Mouse (Mus musculus): ENCODE measurements around the gene Reps2. TPM values are rescaled to one million over a fixed set of nuclear protein-coding genes. Genes with fewer than 3 reads are reported as not detected.

Gene Reps2
- polyA plus RNA-seq, 1 experiment from 2014 or later = 0.40 TPM

DNA sequence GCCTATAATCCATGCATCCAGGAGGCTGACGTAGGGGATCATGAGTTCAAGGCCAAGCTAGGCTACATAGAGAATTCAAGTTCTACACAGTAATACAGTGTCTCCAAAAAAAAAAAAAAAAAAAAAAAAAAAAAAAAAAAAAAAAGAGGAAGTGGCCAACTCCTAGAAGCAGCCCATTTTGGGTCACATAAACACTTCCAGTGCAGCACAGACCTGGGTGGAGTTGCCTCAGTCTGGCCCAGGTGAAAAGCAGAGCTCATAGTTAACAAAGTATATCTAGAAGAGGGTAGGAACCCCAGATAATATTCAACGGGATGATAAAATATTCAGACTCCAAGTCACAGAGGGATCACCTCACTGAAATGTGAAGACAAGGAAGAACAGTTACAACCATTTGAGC is 112.4 kb downstream of the Reps2 start:
- Histone ChIP-seq H3K27me3 (no peaks in the 10 kb centered on the region), H3K9ac (no peak overlapping the region), H3K36me3 (no peaks in the 10 kb centered on the region), H3K27ac (no peak overlapping the region), H3K9me3 (replicated peaks) (no peaks in the 10 kb centered on the region), H3K4me2 (no peak overlapping the region), H3K4me3 (no peak overlapping the region), H3K4me1 (replicated peaks) (no peaks in the 10 kb centered on the region)
- 79% methylated on average over 2 of the region's 2 CpGs for WGBS
- ATAC-seq (replicated peaks; ENCODE audit: insufficient number of reproducible peaks, insufficient read depth, low FRiP score, low read depth) = no peak

DNA sequence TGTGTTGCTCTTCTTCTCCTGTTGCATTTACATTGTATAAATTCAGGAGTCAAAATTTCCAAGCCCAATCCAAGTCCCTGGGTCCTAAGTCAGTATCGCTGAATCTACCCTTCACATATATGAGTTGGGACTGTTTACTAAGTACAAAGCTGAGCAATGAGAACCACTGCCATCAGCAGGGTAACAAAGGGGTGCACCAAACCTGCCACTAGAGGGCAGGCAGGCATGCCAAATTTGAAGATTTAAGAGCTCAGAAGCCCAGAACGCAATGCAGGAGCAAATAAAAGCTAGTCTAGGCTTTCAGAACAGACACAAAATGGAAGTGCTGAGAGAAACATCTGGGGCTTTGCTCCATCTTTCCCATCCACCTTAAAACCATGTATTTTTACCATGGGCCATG is 116.2 kb downstream of the Reps2 start:
- no peaks in the 10 kb centered on the region for H3K4me1 ChIP-seq (replicated peaks)
- 33% methylated on average over 2 of the region's 2 CpGs for WGBS
- no peak for ATAC-seq (replicated peaks; ENCODE audit: insufficient number of reproducible peaks, insufficient read depth, low FRiP score, low read depth)

DNA sequence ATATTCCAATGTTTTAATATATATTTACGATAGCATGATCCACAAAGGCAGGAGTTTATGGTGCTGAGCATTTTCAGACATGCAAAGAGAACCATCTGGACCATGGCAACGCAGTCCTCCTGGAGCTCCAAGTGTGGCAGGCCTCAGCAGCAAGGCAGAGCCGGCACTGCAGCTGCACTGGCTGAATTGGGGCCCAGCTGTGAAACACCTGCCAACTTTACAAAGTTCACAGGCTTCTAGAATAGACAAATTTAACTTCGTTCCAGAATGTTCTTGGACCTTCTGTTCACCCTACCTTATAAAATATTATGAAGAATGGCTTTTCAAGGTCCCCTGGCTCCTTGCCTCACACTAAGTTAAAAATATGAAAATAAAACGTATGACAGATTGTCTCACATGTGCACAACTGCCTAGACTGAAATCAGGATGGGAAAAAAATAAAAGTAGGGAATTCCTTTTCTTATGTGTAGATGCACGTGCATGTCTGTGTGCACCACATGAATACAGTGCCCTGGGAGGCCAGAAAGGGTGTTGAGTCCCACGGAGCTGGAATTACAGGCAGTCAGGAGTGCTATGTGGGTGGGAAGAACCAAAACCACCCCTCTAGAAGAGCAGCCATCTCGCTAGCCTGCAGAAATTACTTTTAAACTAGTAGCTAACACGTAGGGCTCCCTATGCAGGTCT is 121.5 kb downstream of the Reps2 start:
- WGBS = 57% methylated on average over 9 of the region's 9 CpGs
- Histone ChIP-seq H3K4me2 (no peak overlapping the region), H3K27ac (no peak overlapping the region), H3K9me3 (replicated peaks) (no peaks in the 10 kb centered on the region), H3K4me1 (replicated peaks) (no peaks in the 10 kb centered on the region), H3K9ac (no peak overlapping the region), H3K36me3 (no peaks in the 10 kb centered on the region), H3K4me3 (no peak overlapping the region), H3K27me3 (no peaks in the 10 kb centered on the region)
- ATAC-seq (replicated peaks; ENCODE audit: insufficient number of reproducible peaks, insufficient read depth, low FRiP score, low read depth) = no peak

More for the DNA sequence above, 116.2 kb downstream of the Reps2 start:
- Histone ChIP-seq H3K9ac (no peak overlapping the region), H3K27ac (no peak overlapping the region), H3K36me3 (no peaks in the 10 kb centered on the region), H3K4me2 (no peak overlapping the region), H3K9me3 (replicated peaks) (no peaks in the 10 kb centered on the region), H3K27me3 (no peaks in the 10 kb centered on the region), H3K4me3 (no peak overlapping the region)

DNA sequence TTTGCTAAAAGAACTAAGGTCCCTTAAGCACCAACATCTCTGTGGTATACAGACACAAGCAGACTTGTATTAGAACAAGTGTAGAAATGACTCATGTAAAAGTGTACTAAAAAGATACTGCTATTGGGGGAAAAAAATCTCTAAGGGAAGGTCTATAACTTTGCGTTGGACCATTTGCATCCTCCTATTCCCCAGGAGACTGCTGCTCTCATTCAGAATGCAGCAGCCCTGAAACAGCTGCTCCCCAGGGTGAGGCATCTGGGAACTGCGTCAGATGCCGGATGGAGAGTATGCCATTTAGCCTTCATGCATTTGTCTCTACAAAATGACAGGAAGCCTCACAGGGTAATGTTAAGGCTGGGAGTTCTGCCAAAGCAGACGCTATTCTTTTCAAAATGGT is 122.3 kb downstream of the Reps2 start:
- no peak overlapping the region for H3K27ac ChIP-seq
- no peaks in the 10 kb centered on the region for H3K27me3 ChIP-seq
- no peak overlapping the region for H3K4me2 ChIP-seq
- H3K4me1 ChIP-seq (replicated peaks) = no peaks in the 10 kb centered on the region
- H3K4me3 ChIP-seq = no peak overlapping the region
- H3K9ac ChIP-seq = no peak overlapping the region
- no peaks in the 10 kb centered on the region for H3K9me3 ChIP-seq (replicated peaks)
- no peaks in the 10 kb centered on the region for H3K36me3 ChIP-seq
- no peak for ATAC-seq (replicated peaks; ENCODE audit: insufficient number of reproducible peaks, insufficient read depth, low FRiP score, low read depth)
- 53% methylated on average over 4 of the region's 4 CpGs for WGBS

DNA sequence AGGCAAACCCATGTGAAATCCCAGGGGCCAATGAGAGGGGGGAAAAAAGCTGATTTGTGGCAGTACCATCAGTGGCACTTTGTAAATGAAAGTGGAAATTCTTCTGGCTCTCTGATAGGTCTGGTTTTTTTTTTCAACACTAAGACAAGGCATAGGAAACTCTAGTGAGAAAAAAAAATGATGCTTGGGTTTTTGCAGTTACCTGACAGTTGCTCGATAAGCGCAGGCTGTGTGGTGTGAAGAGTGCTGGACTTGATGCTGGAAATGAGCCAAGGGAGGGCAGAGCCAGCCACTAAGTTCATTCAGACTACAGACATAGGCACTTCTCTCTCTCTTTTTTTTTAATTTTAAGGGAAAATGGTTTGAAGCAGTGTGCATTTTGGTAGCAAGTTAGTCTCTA is 123.1 kb downstream of the Reps2 start:
- Histone ChIP-seq H3K27me3 (no peaks in the 10 kb centered on the region), H3K27ac (no peak overlapping the region), H3K9me3 (replicated peaks) (no peaks in the 10 kb centered on the region), H3K36me3 (no peaks in the 10 kb centered on the region), H3K4me3 (no peak overlapping the region), H3K4me2 (no peak overlapping the region), H3K9ac (no peak overlapping the region), H3K4me1 (replicated peaks) (no peaks in the 10 kb centered on the region)
- 50% methylated on average over 2 of the region's 2 CpGs for WGBS
- no peak for ATAC-seq (replicated peaks; ENCODE audit: insufficient number of reproducible peaks, insufficient read depth, low FRiP score, low read depth)

DNA sequence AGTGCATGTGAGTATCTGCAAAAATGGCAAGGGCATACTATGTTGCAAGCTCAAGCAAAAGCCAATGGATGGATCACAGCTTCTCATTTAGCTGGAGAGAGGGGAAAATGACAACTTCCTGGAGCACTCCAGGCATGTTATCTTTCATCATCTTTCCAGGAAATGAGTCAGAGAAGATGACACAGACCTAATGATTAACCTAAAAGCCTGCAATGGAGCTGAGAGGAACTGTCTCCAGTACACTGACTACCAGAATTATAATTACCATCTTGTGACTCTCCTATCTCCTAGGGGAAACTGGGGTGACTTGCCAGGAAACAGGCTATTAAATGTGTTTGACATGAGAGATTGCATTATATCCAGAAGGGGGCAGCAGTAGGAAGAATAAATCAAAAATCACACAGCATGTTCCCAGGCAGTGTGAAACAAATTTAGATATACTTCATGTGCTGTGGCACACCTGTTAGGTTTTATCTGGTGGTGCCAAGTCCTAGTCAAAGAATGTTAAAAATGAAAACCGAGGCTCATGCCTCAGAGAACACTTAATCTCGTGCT is 132.9 kb downstream of the Reps2 start:
- ATAC-seq (replicated peaks; ENCODE audit: insufficient number of reproducible peaks, insufficient read depth, low FRiP score, low read depth) = no peak
- Histone ChIP-seq H3K9ac (no peak overlapping the region), H3K4me2 (no peak overlapping the region), H3K27ac (no peak overlapping the region), H3K4me1 (replicated peaks) (no peaks in the 10 kb centered on the region), H3K4me3 (no peak overlapping the region), H3K27me3 (peaks cover 7% of the 10 kb centered on the region; the same call in 1 of the 2 replicates), H3K9me3 (replicated peaks) (no peaks in the 10 kb centered on the region), H3K36me3 (no peaks in the 10 kb centered on the region)
- 55% methylated on average over 2 of the region's 2 CpGs for WGBS

DNA sequence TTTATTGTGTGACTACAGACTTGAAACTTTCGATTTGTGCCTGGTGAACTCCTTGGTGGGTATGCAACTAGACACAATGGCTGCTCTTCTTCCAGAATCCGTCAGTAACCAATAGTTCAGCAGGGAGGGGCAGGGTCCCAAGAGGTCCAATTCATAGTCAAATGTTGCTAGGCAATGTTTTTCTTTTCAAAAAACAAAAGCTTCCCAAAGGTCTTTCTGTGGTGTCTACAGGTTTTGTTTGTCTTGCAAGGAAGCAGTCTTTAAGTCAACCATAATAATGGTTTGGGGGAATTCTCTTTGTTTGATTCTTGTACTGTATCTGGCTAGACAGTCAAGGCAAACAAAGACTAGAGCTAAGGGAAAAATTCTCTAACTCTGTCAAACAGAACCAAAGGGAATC is 138.3 kb downstream of the Reps2 start:
- no peak overlapping the region for H3K27ac ChIP-seq
- H3K4me1 ChIP-seq (replicated peaks) = no peaks in the 10 kb centered on the region
- no peaks in the 10 kb centered on the region for H3K36me3 ChIP-seq
- H3K4me2 ChIP-seq = no peak overlapping the region
- H3K4me3 ChIP-seq = no peak overlapping the region
- H3K9me3 ChIP-seq (replicated peaks) = no peaks in the 10 kb centered on the region
- peaks cover 7% of the 10 kb centered on the region; the same call in 1 of the 2 replicates for H3K27me3 ChIP-seq
- ATAC-seq (replicated peaks; ENCODE audit: insufficient number of reproducible peaks, insufficient read depth, low FRiP score, low read depth) = no peak
- 59% methylated on average over 2 of the region's 2 CpGs for WGBS
- no peak overlapping the region for H3K9ac ChIP-seq

DNA sequence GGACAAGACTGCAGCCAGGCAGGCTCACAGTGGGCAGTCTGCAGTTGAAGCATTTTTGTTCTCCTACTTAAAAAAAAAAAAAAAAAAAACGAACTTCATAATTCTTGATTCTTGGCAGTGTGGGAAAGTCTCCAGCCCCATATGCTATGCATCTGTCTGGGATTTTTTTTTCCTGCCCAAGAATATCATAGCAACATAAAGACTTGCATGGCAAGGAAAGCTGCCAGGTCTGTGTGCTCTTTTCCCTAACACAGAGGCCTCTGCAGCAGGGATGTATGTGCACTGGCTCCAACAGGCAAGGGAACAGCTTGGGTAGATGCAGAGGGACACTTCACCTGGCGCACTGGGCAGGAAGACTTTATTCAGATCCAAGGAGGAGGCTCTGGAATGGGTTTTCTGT is 140.0 kb downstream of the Reps2 start:
- H3K9ac ChIP-seq = no peak overlapping the region
- H3K9me3 ChIP-seq (replicated peaks) = no peaks in the 10 kb centered on the region
- no peak overlapping the region for H3K4me2 ChIP-seq
- H3K27ac ChIP-seq = no peak overlapping the region
- no peak overlapping the region for H3K4me3 ChIP-seq
- H3K36me3 ChIP-seq = no peaks in the 10 kb centered on the region
- ATAC-seq (replicated peaks; ENCODE audit: insufficient number of reproducible peaks, insufficient read depth, low FRiP score, low read depth) = no peak
- WGBS = 43% methylated on average over 2 of the region's 2 CpGs
- H3K27me3 ChIP-seq = no peaks in the 10 kb centered on the region
- H3K4me1 ChIP-seq (replicated peaks) = no peaks in the 10 kb centered on the region

DNA sequence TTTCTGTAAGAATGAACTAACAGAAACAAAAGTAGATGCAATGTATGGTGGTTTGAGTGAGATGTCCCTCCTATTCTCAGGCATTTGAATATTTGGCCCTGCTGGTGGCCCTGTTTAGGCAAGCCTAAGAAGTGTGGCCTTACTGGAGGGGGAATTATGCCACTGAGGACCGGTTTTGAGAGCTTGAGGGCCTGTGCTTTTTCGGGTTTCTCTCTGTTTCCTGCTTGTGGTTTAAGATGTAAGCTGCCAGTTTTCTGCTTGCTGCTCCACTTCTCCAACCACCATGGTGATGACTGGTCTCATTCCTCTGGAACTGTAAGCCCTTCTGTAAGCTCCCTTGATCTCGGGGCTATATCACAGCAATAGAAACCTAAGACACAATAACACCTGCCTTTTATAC is 142.5 kb downstream of the Reps2 start:
- Histone ChIP-seq H3K4me2 (no peak overlapping the region), H3K9ac (no peak overlapping the region), H3K27ac (no peak overlapping the region), H3K4me3 (no peak overlapping the region), H3K36me3 (no peaks in the 10 kb centered on the region), H3K4me1 (replicated peaks) (no peaks in the 10 kb centered on the region), H3K27me3 (no peaks in the 10 kb centered on the region), H3K9me3 (replicated peaks) (no peaks in the 10 kb centered on the region)
- 66% methylated on average over 3 of the region's 3 CpGs for whole genome bisulfite sequencing
- no peak for ATAC-seq (replicated peaks; ENCODE audit: insufficient number of reproducible peaks, insufficient read depth, low FRiP score, low read depth)

DNA sequence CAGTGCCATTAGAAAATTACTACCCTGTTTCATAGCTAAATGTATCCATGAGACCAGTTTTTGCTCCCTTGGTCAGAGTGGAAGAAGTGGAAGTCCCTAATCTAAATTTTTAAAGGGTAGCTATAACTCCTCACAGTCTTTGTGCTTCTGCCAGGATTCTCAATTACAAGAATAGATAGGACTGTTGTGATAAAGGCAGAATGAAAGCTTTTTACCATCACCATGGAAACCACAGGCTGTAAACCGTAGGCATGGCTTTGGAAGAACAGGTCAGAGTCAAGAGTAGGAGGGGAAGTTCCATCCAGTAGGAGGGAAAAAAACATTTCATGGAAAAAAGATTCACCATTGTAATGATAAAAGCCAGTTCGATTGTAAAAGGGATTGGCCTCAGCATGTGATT is 147.0 kb downstream of the Reps2 start:
- Histone ChIP-seq H3K27ac (no peak overlapping the region), H3K4me1 (replicated peaks) (no peaks in the 10 kb centered on the region), H3K9me3 (replicated peaks) (no peaks in the 10 kb centered on the region), H3K27me3 (no peaks in the 10 kb centered on the region), H3K36me3 (no peaks in the 10 kb centered on the region), H3K9ac (no peak overlapping the region), H3K4me2 (no peak overlapping the region), H3K4me3 (no peak overlapping the region)
- 53% methylated on average over 2 of the region's 2 CpGs for WGBS
- no peak for ATAC-seq (replicated peaks; ENCODE audit: insufficient number of reproducible peaks, insufficient read depth, low FRiP score, low read depth)

DNA sequence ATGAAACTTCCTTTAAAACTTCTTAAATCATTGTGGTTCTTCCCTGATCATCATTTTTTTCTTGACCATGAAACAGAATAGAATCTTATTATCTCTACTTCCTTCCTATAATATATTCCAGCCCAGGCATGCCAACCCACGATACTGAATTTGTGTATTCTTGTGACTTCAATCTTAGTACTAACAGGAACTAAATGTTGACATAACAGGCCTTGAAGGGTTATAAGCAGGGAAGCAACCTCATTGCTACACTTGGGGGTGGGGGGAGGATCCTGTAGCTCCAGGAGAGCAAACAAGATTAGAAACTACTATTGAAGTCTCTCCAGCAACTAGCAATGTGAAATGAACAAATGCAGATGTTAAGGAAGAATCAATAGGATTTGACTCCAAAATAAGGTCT is 154.8 kb downstream of the Reps2 start:
- H3K27ac ChIP-seq = no peak overlapping the region
- H3K36me3 ChIP-seq = no peaks in the 10 kb centered on the region
- H3K4me1 ChIP-seq (replicated peaks) = no peaks in the 10 kb centered on the region
- no peaks in the 10 kb centered on the region for H3K9me3 ChIP-seq (replicated peaks)
- H3K27me3 ChIP-seq = no peaks in the 10 kb centered on the region
- 57% methylated on average over 1 of the region's 1 CpGs for WGBS
- H3K4me3 ChIP-seq = no peak overlapping the region
- ATAC-seq (replicated peaks; ENCODE audit: insufficient number of reproducible peaks, insufficient read depth, low FRiP score, low read depth) = no peak
- H3K9ac ChIP-seq = no peak overlapping the region
- H3K4me2 ChIP-seq = no peak overlapping the region

DNA sequence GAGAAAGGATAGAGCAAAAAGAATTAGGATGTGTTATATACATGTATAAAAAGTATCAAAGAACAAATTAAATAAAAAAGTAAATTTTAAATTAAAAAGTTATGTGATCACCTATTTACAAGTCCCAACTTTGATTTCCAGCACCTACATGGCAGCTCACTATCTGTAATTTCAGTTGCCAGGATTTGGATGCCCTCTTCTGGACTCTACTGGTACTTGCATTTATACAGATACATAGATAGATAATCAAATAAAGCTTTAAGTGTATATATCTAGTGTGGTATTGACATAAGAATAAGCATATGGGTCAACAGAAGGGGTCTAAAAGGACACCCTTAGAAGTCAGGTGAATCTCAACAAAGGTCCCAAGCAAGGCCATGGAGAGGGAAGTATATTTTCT is 155.7 kb downstream of the Reps2 start:
- no peak overlapping the region for H3K4me3 ChIP-seq
- no peak overlapping the region for H3K9ac ChIP-seq

More for the DNA sequence above, 155.7 kb downstream of the Reps2 start:
- no peak for ATAC-seq (replicated peaks; ENCODE audit: insufficient number of reproducible peaks, insufficient read depth, low FRiP score, low read depth)
- Histone ChIP-seq H3K27ac (no peak overlapping the region), H3K9me3 (replicated peaks) (no peaks in the 10 kb centered on the region), H3K4me1 (replicated peaks) (no peaks in the 10 kb centered on the region), H3K27me3 (no peaks in the 10 kb centered on the region), H3K36me3 (no peaks in the 10 kb centered on the region), H3K4me2 (no peak overlapping the region)

All from heart, embryonic 15.5 days (tissue).